ENCODE assay signal across 25 mouse cellular contexts in the genomic region with DNA sequence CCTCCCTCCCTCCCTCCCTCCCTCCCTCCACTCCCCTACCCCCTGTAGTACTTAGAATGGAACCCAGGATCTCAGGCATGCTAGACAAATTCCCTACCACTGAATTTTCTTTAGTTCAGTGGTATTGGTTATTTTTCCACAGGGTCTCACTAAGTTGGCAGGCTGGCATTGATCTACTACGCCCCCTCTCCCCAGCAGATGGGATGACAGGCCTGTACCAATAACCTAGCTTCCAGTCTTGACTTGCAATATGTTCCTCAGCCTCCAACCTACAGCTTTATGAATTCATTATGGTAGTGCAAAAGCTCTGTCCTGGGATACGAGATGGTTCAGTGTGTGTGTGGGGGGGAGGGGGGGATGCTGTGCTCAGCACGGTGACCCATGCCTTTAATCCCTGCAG. TPM values are rescaled to one million over a fixed set of nuclear protein-coding genes. Genes with fewer than 3 reads are reported as not detected.
DNase-seq lines count a peak whose midpoint lies in the region; ATAC-seq and TF ChIP-seq lines count a peak whose summit lies in the region.
"Had no signal": no experiment of that assay in that cellular context is flagged by ENCODE, and none has a peak within 500 bp of the region (broad histone marks: within the 10 kb centered on the region; RNA-seq: fewer than 3 reads in every experiment).

No protein-coding gene starts in this region.

- no peaks in the 10 kb centered on the region for H3K27me3 ChIP-seq in hindbrain, postnatal 0 days (ENCODE audit: insufficient read depth, low read length)
- no peaks in the 10 kb centered on the region for H3K27me3 ChIP-seq in hindbrain, embryonic 10.5 days (ENCODE audit: insufficient read depth, poor library complexity, severe bottlenecking)
- H3K27me3 ChIP-seq in liver, embryonic 14.5 days (ENCODE audit: control insufficient read depth, insufficient read depth, low read length): no peaks in the 10 kb centered on the region
- no peaks in the 10 kb centered on the region for H3K27me3 ChIP-seq in E14TG2a.4 (ENCODE audit: insufficient read depth, low read length)
- H3K27me3 ChIP-seq in Patski: no peaks in the 10 kb centered on the region
- no peaks in the 10 kb centered on the region for H3K27me3 ChIP-seq in midbrain, postnatal 0 days (ENCODE audit: insufficient read depth, low read length)
- H3K27me3 ChIP-seq: embryonic facial prominence, embryonic 12.5 days; embryonic facial prominence, embryonic 15.5 days; forebrain, embryonic 12.5 days; forebrain, embryonic 15.5 days; heart, embryonic 13.5 days; hindbrain, embryonic 12.5 days; hindbrain, embryonic 15.5 days had no signal

- no peak for DNase-seq in hindbrain, postnatal 0 days (ENCODE audit: low spot score)
- DNase-seq in hindbrain, embryonic 10.5 days (ENCODE audit: low spot score): no peak
- DNase-seq in liver, embryonic 14.5 days (ENCODE audit: low read depth in 3 of 3, low spot score in 3 of 3): no peak
- DNase-seq in liver (no peak), Patski (ENCODE audit: low read depth, low spot score) (no peak)
- DNase-seq in midbrain, postnatal 0 days (ENCODE audit: low spot score): no peak
- no peak for DNase-seq in thymus, postnatal 10 days (ENCODE audit: low spot score in 2 of 2)
- DNase-seq: adrenal gland, adult 2 months; adrenal gland, postnatal 14 days; cerebellum, adult 11 months; cerebellum, adult 2 months; cerebellum, adult 9-11 months; cerebellum, postnatal 25 days; gastrocnemius, postnatal 25 days; heart, adult 18-20 months; heart, postnatal 14 days; heart, postnatal 4 days had no signal

- H3K9ac ChIP-seq in hindbrain, postnatal 0 days (replicated peaks; ENCODE audit: low read length): no peak overlapping the region
- no peak overlapping the region for H3K9ac ChIP-seq in liver, embryonic 14.5 days (replicated peaks)
- H3K9ac ChIP-seq in midbrain, postnatal 0 days (replicated peaks; ENCODE audit: low read length, poor library complexity, severe bottlenecking): no peak overlapping the region
- H3K9ac ChIP-seq: embryonic facial prominence, embryonic 12.5 days; embryonic facial prominence, embryonic 15.5 days; forebrain, embryonic 12.5 days; forebrain, embryonic 15.5 days; heart, embryonic 13.5 days; hindbrain, embryonic 12.5 days; hindbrain, embryonic 15.5 days had no signal

- no peaks in the 10 kb centered on the region for H3K36me3 ChIP-seq in hindbrain, postnatal 0 days (ENCODE audit: insufficient read depth, low read length)
- H3K36me3 ChIP-seq in hindbrain, embryonic 10.5 days: peaks cover 28% of the 10 kb centered on the region
- H3K36me3 ChIP-seq in liver, embryonic 14.5 days (replicated peaks; ENCODE audit: control insufficient read depth, insufficient read depth, low read depth): peaks cover 8% of the 10 kb centered on the region
- peaks cover 36% of the 10 kb centered on the region for H3K36me3 ChIP-seq in E14TG2a.4 (ENCODE audit: insufficient read depth, low read length)
- no peaks in the 10 kb centered on the region for H3K36me3 ChIP-seq in midbrain, postnatal 0 days (ENCODE audit: insufficient read depth, low read length)
- H3K36me3 ChIP-seq: hindbrain, embryonic 12.5 days; hindbrain, embryonic 15.5 days had no signal

- peaks cover 3% of the 10 kb centered on the region; the same call in 1 of the 2 replicates for H3K4me1 ChIP-seq in hindbrain, postnatal 0 days (ENCODE audit: insufficient read depth, low read length)
- H3K4me1 ChIP-seq in hindbrain, embryonic 10.5 days (replicated peaks): peaks cover 15% of the 10 kb centered on the region
- H3K4me1 ChIP-seq in liver, embryonic 14.5 days (replicated peaks; ENCODE audit: control insufficient read depth in 2 of 2, insufficient read depth in 2 of 2, low read length in 1 of 2): peaks cover 10 to 11% of the 10 kb centered on the region in 2 experiments
- peaks cover 25% of the 10 kb centered on the region for H3K4me1 ChIP-seq in E14TG2a.4 (replicated peaks; ENCODE audit: low read depth, low read length)
- H3K4me1 ChIP-seq in midbrain, postnatal 0 days (ENCODE audit: insufficient read depth, low read length): peaks cover 6% of the 10 kb centered on the region; the same call in 1 of the 2 replicates

- in situ Hi-C loops in Patski (cut with MboI; ENCODE audit: low pct_unique_long_range_greater_than_20kb): no loop called here

- H3K27ac ChIP-seq in hindbrain, postnatal 0 days: no peak overlapping the region
- no peak overlapping the region for H3K27ac ChIP-seq in hindbrain, embryonic 10.5 days
- H3K27ac ChIP-seq in liver, embryonic 14.5 days: no peak overlapping the region
- H3K27ac ChIP-seq in midbrain, postnatal 0 days (ENCODE audit: low read depth, low read length): no peak overlapping the region
- H3K27ac ChIP-seq: embryonic facial prominence, embryonic 12.5 days; embryonic facial prominence, embryonic 15.5 days; forebrain, embryonic 12.5 days; forebrain, embryonic 15.5 days; heart, embryonic 13.5 days; hindbrain, embryonic 12.5 days; hindbrain, embryonic 15.5 days had no signal

- H3K9me3 ChIP-seq in hindbrain, postnatal 0 days (ENCODE audit: low read length): no peaks in the 10 kb centered on the region
- H3K9me3 ChIP-seq in hindbrain, embryonic 10.5 days: no peaks in the 10 kb centered on the region
- no peaks in the 10 kb centered on the region for H3K9me3 ChIP-seq in liver, embryonic 14.5 days (ENCODE audit: control insufficient read depth, low read length)
- H3K9me3 ChIP-seq in E14TG2a.4 (ENCODE audit: low read length): no peaks in the 10 kb centered on the region
- no peaks in the 10 kb centered on the region for H3K9me3 ChIP-seq in midbrain, postnatal 0 days (ENCODE audit: low read length)
- H3K9me3 ChIP-seq: embryonic facial prominence, embryonic 12.5 days; embryonic facial prominence, embryonic 15.5 days; forebrain, embryonic 12.5 days; forebrain, embryonic 15.5 days; heart, embryonic 13.5 days; hindbrain, embryonic 12.5 days; hindbrain, embryonic 15.5 days had no signal

- no peak overlapping the region for H3K4me2 ChIP-seq in hindbrain, postnatal 0 days (ENCODE audit: low read depth, low read length)
- H3K4me2 ChIP-seq in liver, embryonic 14.5 days (ENCODE audit: low read depth): no peak overlapping the region
- H3K4me2 ChIP-seq in midbrain, postnatal 0 days (ENCODE audit: low read depth, low read length, poor library complexity, severe bottlenecking): no peak overlapping the region
- H3K4me2 ChIP-seq: embryonic facial prominence, embryonic 12.5 days; embryonic facial prominence, embryonic 15.5 days; forebrain, embryonic 12.5 days; forebrain, embryonic 15.5 days; heart, embryonic 13.5 days; hindbrain, embryonic 12.5 days; hindbrain, embryonic 15.5 days had no signal

- 85% methylated on average over 3 of the region's 3 CpGs for WGBS in hindbrain, postnatal 0 days
- 93% methylated on average over 3 of the region's 3 CpGs for WGBS in hindbrain, embryonic 10.5 days
- WGBS in liver, embryonic 14.5 days (ENCODE audit: insufficient replicate concordance): 82% methylated on average over 3 of the region's 3 CpGs
- 81% methylated on average over 3 of the region's 3 CpGs for WGBS in midbrain, postnatal 0 days

- POLR2A ChIA-PET in Patski (lab: Charles Lee): no interaction called here

- CTCF ChIA-PET in Patski (lab: Charles Lee): no interaction called here

- no peak for ATAC-seq in hindbrain, postnatal 0 days
- ATAC-seq in liver, embryonic 14.5 days (ENCODE audit: insufficient read depth): no peak
- no peak for ATAC-seq in Patski
- ATAC-seq in midbrain, postnatal 0 days (ENCODE audit: low FRiP score): no peak
- ATAC-seq: forebrain, embryonic 15.5 days had no signal

- H3K4me3 ChIP-seq in hindbrain, postnatal 0 days (ENCODE audit: low read length): no peak overlapping the region
- H3K4me3 ChIP-seq in hindbrain, embryonic 10.5 days: no peak overlapping the region
- H3K4me3 ChIP-seq in liver, embryonic 14.5 days (ENCODE audit: insufficient read depth in 1 of 2, low read depth in 2 of 2, low read length in 2 of 2): no peak overlapping the region
- no peak overlapping the region for H3K4me3 ChIP-seq in E14TG2a.4 (replicated peaks; ENCODE audit: low read length)
- no peak overlapping the region for H3K4me3 ChIP-seq in midbrain, postnatal 0 days (ENCODE audit: low read depth, low read length)
- H3K4me3 ChIP-seq: embryonic facial prominence, embryonic 12.5 days; embryonic facial prominence, embryonic 15.5 days; forebrain, embryonic 12.5 days; forebrain, embryonic 15.5 days; heart, embryonic 13.5 days; hindbrain, embryonic 12.5 days; hindbrain, embryonic 15.5 days had no signal

- no peak for TF ChIP-seq EP300 in liver, embryonic 14.5 days (IDR thresholded peaks at IDR 0.05; ENCODE audit: low read depth)

- 0 out of 2 replicates have a peak, but pooled peaks have one; percentile 13 for TF ChIP-seq CTCF in hindbrain, postnatal 0 days (IDR thresholded peaks at IDR 0.05; ENCODE audit: low read depth)
- TF ChIP-seq CTCF in liver, embryonic 14.5 days (IDR thresholded peaks at IDR 0.05; ENCODE audit: low read depth): peak; percentile 11; the same call in 1 of the 2 replicates
- TF ChIP-seq CTCF in E14TG2a.4 (conservative IDR thresholded peaks at IDR 0.05; ENCODE audit: low read length) (0 out of 2 replicates have a peak, but pooled peaks have one; percentile 18), Patski (IDR thresholded peaks at IDR 0.05) (peak; percentile 21)
- TF ChIP-seq CTCF in midbrain, postnatal 0 days (IDR thresholded peaks at IDR 0.05): no peak

RNA-seq across cellular contexts. Expression of a gene that starts 4.0 kb away (rescaled TPM):
- total RNA-seq in hindbrain, postnatal 0 days (2014; rRNA removed): 61.0 and 71.5 TPM in 2 replicates
- 39.8 and 45.3 TPM in 2 replicates for polyA plus RNA-seq in hindbrain, postnatal 0 days (2015; fragmentation: Nextera tagmentation; extraction: Ambion mirVana)
- polyA plus RNA-seq in hindbrain, embryonic 10.5 days (2016; fragmentation: Nextera tagmentation; extraction: Ambion mirVana): 47.1 and 55.6 TPM in 2 replicates
- polyA plus RNA-seq in liver, embryonic 14.5 days (2012; rRNA removed): 18.4 and 22.3 TPM in 2 replicates
- polyA plus RNA-seq in liver, embryonic 14.5 days (2014; fragmentation: Nextera tagmentation; extraction: Ambion mirVana): 44.3 and 51.2 TPM in 2 replicates
- polyA plus RNA-seq in Patski (2021): 87.5 TPM
- 48.6 and 56.3 TPM in 2 replicates for total RNA-seq in midbrain, postnatal 0 days (2014; rRNA removed)
- 39.1 and 40.5 TPM in 2 replicates for polyA plus RNA-seq in midbrain, postnatal 0 days (2015; fragmentation: Nextera tagmentation; extraction: Ambion mirVana)

RNA-seq across cellular contexts. Expression of a gene that starts 4.2 kb away (rescaled TPM):
- total RNA-seq in hindbrain, postnatal 0 days (2014; rRNA removed): 176 and 187 TPM in 2 replicates
- polyA plus RNA-seq in hindbrain, postnatal 0 days (2015; fragmentation: Nextera tagmentation; extraction: Ambion mirVana): 138 and 149 TPM in 2 replicates
- 272 and 276 TPM in 2 replicates for polyA plus RNA-seq in hindbrain, embryonic 10.5 days (2016; fragmentation: Nextera tagmentation; extraction: Ambion mirVana)
- 25.1 and 27.8 TPM in 2 replicates for polyA plus RNA-seq in liver, embryonic 14.5 days (2012; rRNA removed)
- 25.7 and 30.6 TPM in 2 replicates for polyA plus RNA-seq in liver, embryonic 14.5 days (2014; fragmentation: Nextera tagmentation; extraction: Ambion mirVana)
- 60.6 TPM for polyA plus RNA-seq in Patski (2021)
- total RNA-seq in midbrain, postnatal 0 days (2014; rRNA removed): 154 and 191 TPM in 2 replicates
- polyA plus RNA-seq in midbrain, postnatal 0 days (2015; fragmentation: Nextera tagmentation; extraction: Ambion mirVana): 165 and 173 TPM in 2 replicates
